Mouse (Mus musculus): ENCODE measurements around the gene Dnmt3a.

- TF ChIP-seq CTCF (conservative IDR thresholded peaks at IDR 0.05; ENCODE audit: insufficient read depth, insufficient read length, low read depth, low read length) (no peak), POLR2A (IDR thresholded peaks at IDR 0.05; ENCODE audit: low read depth, low read length) (no peak)
These were observed 5.8 kb downstream of the Dnmt3a start for GRCm38 (mm10) chr12:3811596-3811995.
